Mouse (Mus musculus) brain, embryonic 14.5 days (tissue): ENCODE measurements around the gene Gm12216.

Experiments used
- CTCF ChIP-seq: fragments of 200-500 bp; IDR thresholded peaks from 2 replicates; pipeline ENCODE4 v1.5.1; 2012; ENCODE audit warnings: inconsistent platforms, mild to moderate bottlenecking, moderate library complexity, borderline replicate concordance; ENCODE audit not compliant: insufficient read depth, insufficient read length; ENCODE audit errors: extremely low read depth
- POLR2A ChIP-seq: fragments of 200-500 bp; IDR thresholded peaks from 2 replicates; pipeline ENCODE4 v1.6.1; 2012; ENCODE audit warnings: mild to moderate bottlenecking, inconsistent platforms, borderline replicate concordance; ENCODE audit not compliant: poor library complexity, insufficient read depth, insufficient read length, severe bottlenecking; ENCODE audit errors: extremely low read depth

- TF ChIP-seq CTCF = no peak
- TF ChIP-seq POLR2A = no peak
Observed at GRCm38 (mm10) chr11:53839147-53839546, 19.9 kb downstream of the Gm12216 start.
